Mouse (Mus musculus) adrenal gland, postnatal 14 days (tissue): ENCODE data around the gene Mterf1a. TPM values are rescaled to one million over a fixed set of nuclear protein-coding genes. Genes with fewer than 3 reads are reported as not detected.
A peak's percentile ranks its signal among the peaks of the same experiment; 100 is the strongest.
"Not testable (repeated sequence)": the region's sequence is repeated elsewhere in the genome, so short reads cannot be mapped to it uniquely, and the experiment has no call there.

Source experiments
- DNase-seq: peaks from one replicate; pipeline ENCODE4 v3.0.0; 2021; ENCODE audit warnings: mixed read lengths
- long read RNA-seq, 2 experiments: library from polyadenylated mRNA; stranded (forward); transcript quantifications; one replicate each; pipeline ENCODE4 v2.0.0; 2021
- total RNA-seq: library from RNA; stranded (reverse); gene quantifications from 2 replicates; pipeline ENCODE4 v1.2.3, GENCODE M21; 2021

Mterf1a gene
- 6.1 and 8.6 TPM in 2 replicates for total RNA-seq
- long read RNA-seq, experiment 1, transcript Mterf1a-201 (2 exons, 1,376 nt) = major isoform, 10 of 13 reads
- long read RNA-seq, experiment 1, partial matches to known transcripts = 0 of 13 reads
- long read RNA-seq, experiment 1, other reads (novel, unspliced or antisense) = 0 of 13 reads
- long read RNA-seq, experiment 2, partial matches to known transcripts = 0 of 11 reads
- long read RNA-seq, experiment 2, other reads (novel, unspliced or antisense) = 4 of 11 reads

- DNase-seq = peak; percentile 41
Observed at GRCm38 (mm10) chr5:3893459-3894293, at the start of gene Mterf1a. Gene Mterf1a, minus strand, starts transcription at chr5:3893933.

- DNase-seq = not testable (repeated sequence)
Observed at GRCm38 (mm10) chr5:3943169-3943568, 49.4 kb upstream of the Mterf1a start.

- no peak for DNase-seq
Observed at GRCm38 (mm10) chr5:3941240-3941639, 47.5 kb upstream of the Mterf1a start.

- no peak for DNase-seq
Observed at GRCm38 (mm10) chr5:3939335-3939734, 45.6 kb upstream of the Mterf1a start.

- DNase-seq = no peak
Observed at GRCm38 (mm10) chr5:3938905-3939304, 45.2 kb upstream of the Mterf1a start.

GRCm38 (mm10) chr5:3935778-3936554, 42.2 kb upstream of the Mterf1a start:
- peak; percentile 28 for DNase-seq

- DNase-seq = no peak
Observed at GRCm38 (mm10) chr5:3935266-3935665, 41.5 kb upstream of the Mterf1a start.

GRCm38 (mm10) chr5:3933551-3933950, 39.8 kb upstream of the Mterf1a start:
- DNase-seq = no peak

GRCm38 (mm10) chr5:3931636-3932035, 37.9 kb upstream of the Mterf1a start:
- no peak for DNase-seq

- DNase-seq = no peak
Observed at GRCm38 (mm10) chr5:3930760-3931159, 37.0 kb upstream of the Mterf1a start.

- DNase-seq = peak; percentile 62
Observed at GRCm38 (mm10) chr5:3928690-3929046, 34.9 kb upstream of the Mterf1a start.

- DNase-seq = peak; percentile 86
Observed at GRCm38 (mm10) chr5:3927801-3928689, 34.3 kb upstream of the Mterf1a start, which contains the start of gene Akap9. Gene Akap9, plus strand, starts transcription at chr5:3928054.

GRCm38 (mm10) chr5:3926666-3927065, 32.9 kb upstream of the Mterf1a start:
- DNase-seq = no peak

- DNase-seq = no peak
Observed at GRCm38 (mm10) chr5:3922350-3922749, 28.6 kb upstream of the Mterf1a start.

- no peak for DNase-seq
Observed at GRCm38 (mm10) chr5:3905471-3905870, 11.7 kb upstream of the Mterf1a start.

- not testable (repeated sequence) for DNase-seq
Observed at GRCm38 (mm10) chr5:3894294-3894619, 524 bp upstream of the Mterf1a start.

- DNase-seq = no peak
Observed at GRCm38 (mm10) chr5:3889201-3889600, 4.5 kb downstream of the Mterf1a start.

- not testable (repeated sequence) for DNase-seq
Observed at GRCm38 (mm10) chr5:3886862-3887261, 6.9 kb downstream of the Mterf1a start.

- DNase-seq = no peak
Observed at GRCm38 (mm10) chr5:3873485-3873884, 20.2 kb downstream of the Mterf1a start.

- DNase-seq = peak; percentile 9
Observed at GRCm38 (mm10) chr5:3872348-3872747, 21.4 kb downstream of the Mterf1a start.

- no peak for DNase-seq
Observed at GRCm38 (mm10) chr5:3870161-3870560, 23.6 kb downstream of the Mterf1a start.

GRCm38 (mm10) chr5:3845026-3845425, 48.7 kb downstream of the Mterf1a start, which contains the start of gene Lrrd1:
Gene Lrrd1, plus strand, starts transcription at chr5:3845173.
- peak; percentile 27 for DNase-seq
